Mouse (Mus musculus) megakaryocyte, embryonic 14.5 days (primary cell): ENCODE data around the gene Phka1. TPM values are rescaled to one million over a fixed set of nuclear protein-coding genes. Genes with fewer than 3 reads are reported as not detected.

ENCODE experiments used
- H3K27me3 ChIP-seq: replicated peaks from 2 replicates; pipeline ENCODE3; 2012; ENCODE audit warnings: inconsistent platforms
- H3K36me3 ChIP-seq: replicated peaks from 2 replicates; pipeline ENCODE3; 2012; ENCODE audit warnings: low read length, inconsistent platforms, mixed read lengths
- H3K4me1 ChIP-seq: 2 replicates; pipeline ENCODE4 v1.6.1; 2012; ENCODE audit warnings: inconsistent platforms
- H3K4me3 ChIP-seq: replicated peaks from 2 replicates; pipeline ENCODE3; 2012; ENCODE audit warnings: moderate library complexity, mild to moderate bottlenecking, inconsistent platforms
- H3K9me3 ChIP-seq: 2 replicates; pipeline ENCODE4 v1.6.1; 2012; ENCODE audit warnings: inconsistent platforms
- FLI1 ChIP-seq: IDR thresholded peaks from 2 replicates; pipeline ENCODE4 v1.6.1; 2012; ENCODE audit warnings: low read length, inconsistent platforms, mixed read lengths
- GATA1 ChIP-seq: IDR thresholded peaks from 3 replicates; pipeline ENCODE4 v1.6.1; 2012; ENCODE audit warnings: mixed read lengths, low read length, inconsistent platforms, borderline replicate concordance
- polyA plus RNA-seq: library from polyadenylated mRNA; stranded (reverse); fragments of >175 nt; gene quantifications from 2 replicates; pipeline ENCODE4 v1.2.3, GENCODE M21; 2012; ENCODE audit warnings: low replicate concordance; ENCODE audit not compliant: insufficient read depth

Phka1 gene
- polyA plus RNA-seq, 1 experiment: 0.34 TPM

- Histone ChIP-seq H3K9me3 (no peaks in the 10 kb centered on the region), H3K4me3 (no peak overlapping the region), H3K4me1 (peaks cover 8% of the 10 kb centered on the region), H3K27me3 (peaks cover 7% of the 10 kb centered on the region), H3K36me3 (peaks cover 15% of the 10 kb centered on the region)
- no peak for TF ChIP-seq GATA1
- no peak for TF ChIP-seq FLI1
These were observed 167.3 kb downstream of the Phka1 start for GRCm38 (mm10) chrX:102476784-102477183.

- TF ChIP-seq GATA1: no peak
- no peak for TF ChIP-seq FLI1
- peaks cover 12% of the 10 kb centered on the region for H3K4me1 ChIP-seq
- H3K4me3 ChIP-seq: no peak overlapping the region
- H3K9me3 ChIP-seq: no peaks in the 10 kb centered on the region
- peaks cover 7% of the 10 kb centered on the region for H3K27me3 ChIP-seq
- peaks cover 4% of the 10 kb centered on the region for H3K36me3 ChIP-seq
These were observed 168.5 kb downstream of the Phka1 start for GRCm38 (mm10) chrX:102475555-102475954.

Other genes with a start within 250 kb of the Phka1 start
- 5.1 TPM in 1 of 2 replicates, not detected in the other for gene Hdac8, start 138.9 kb downstream of the Phka1 start, polyA plus RNA-seq
- not detected in 2 replicates for gene Gm3880, start 42.7 kb upstream of the Phka1 start, polyA plus RNA-seq
- gene Gm9112, start 63.4 kb upstream of the Phka1 start, polyA plus RNA-seq: not detected in 2 replicates
- gene Dmrtc1b, start 63.6 kb upstream of the Phka1 start, polyA plus RNA-seq: not detected in 2 replicates
- not detected in 2 replicates for gene Dmrtc1c1, start 158.7 kb upstream of the Phka1 start, polyA plus RNA-seq
- gene Dmrtc1c2, start 210.4 kb upstream of the Phka1 start, polyA plus RNA-seq: not detected in 2 replicates
- not detected in 2 replicates for gene 1700031F05Rik, start 223.7 kb upstream of the Phka1 start, polyA plus RNA-seq